Mouse (Mus musculus) megakaryocyte progenitor cell, adult 5-6 weeks (primary cell): ENCODE data around the gene Dnajb5. TPM values are rescaled to one million over a fixed set of nuclear protein-coding genes. Genes with fewer than 3 reads are reported as not detected.

ENCODE experiments used
- ATAC-seq: replicated peaks from 2 replicates; pipeline ENCODE4 v1.8.0; 2016; ENCODE audit warnings: mild to moderate bottlenecking, moderate TSS enrichment, inconsistent platforms; ENCODE audit not compliant: poor library complexity
- total RNA-seq, 2 experiments: library from RNA; stranded (forward) in 1 of 2; stranded (reverse) in 1 of 2; fragments of 157-497, 149-512 nt in 1 of 2; fragments of 200-1000 nt in 1 of 2; gene quantifications; 2 replicates each; pipeline versions ENCODE4 v1.2.3 to v1.2.4; 2015 to 2017

The Dnajb5 gene
- total RNA-seq, 2 experiments from 2014 or later: 1.1 to 4.5 TPM

- peak; percentile 92 for ATAC-seq
These were observed 15.6 kb downstream of the Dnajb5 start for GRCm38 (mm10) chr4:42965039-42965719.

GRCm38 (mm10) chr4:42969304-42969703 lies 19.7 kb downstream of the Dnajb5 start, which contains the start of gene 1700022I11Rik:
Gene 1700022I11Rik, plus strand, starts transcription at chr4:42969604.
- no peak for ATAC-seq

- no peak for ATAC-seq
These were observed 23.3 kb downstream of the Dnajb5 start for GRCm38 (mm10) chr4:42972952-42973351.

GRCm38 (mm10) chr4:42973868-42974267 lies 24.3 kb downstream of the Dnajb5 start:
- ATAC-seq: no peak

- ATAC-seq: peak; percentile 66
These were observed 28.4 kb downstream of the Dnajb5 start for GRCm38 (mm10) chr4:42978062-42978461.

GRCm38 (mm10) chr4:42980467-42980866 lies 30.9 kb downstream of the Dnajb5 start:
- peak; percentile 59 for ATAC-seq

- peak; percentile 66 for ATAC-seq
These were observed 38.7 kb downstream of the Dnajb5 start for GRCm38 (mm10) chr4:42988296-42988695.

GRCm38 (mm10) chr4:42998022-42998421 lies 48.4 kb downstream of the Dnajb5 start:
- ATAC-seq: no peak

GRCm38 (mm10) chr4:42999451-43000140 lies 50.0 kb downstream of the Dnajb5 start:
- ATAC-seq: peak; percentile 54

- ATAC-seq: peak; percentile 91
These were observed 50.8 kb downstream of the Dnajb5 start, which contains the start of gene Vcp for GRCm38 (mm10) chr4:43000141-43000986. Gene Vcp, minus strand, starts transcription at chr4:43000507.

- ATAC-seq: no peak
These were observed 51.7 kb downstream of the Dnajb5 start for GRCm38 (mm10) chr4:43001272-43001671.

- no peak for ATAC-seq
These were observed 53.3 kb downstream of the Dnajb5 start for GRCm38 (mm10) chr4:43002756-43003439.

GRCm38 (mm10) chr4:43004951-43005350 lies 55.3 kb downstream of the Dnajb5 start:
- ATAC-seq: no peak

- ATAC-seq: peak; percentile 77
These were observed 56.2 kb downstream of the Dnajb5 start for GRCm38 (mm10) chr4:43005765-43006164.

Other genes starting within 250 kb of the Dnajb5 start
- not detected in 2 replicates for gene 4930578G10Rik, start 214.3 kb upstream of the Dnajb5 start, total RNA-seq (2015)
- gene 4930578G10Rik, start 214.3 kb upstream of the Dnajb5 start, total RNA-seq (2017): not detected in 2 replicates
- not detected in 2 replicates for gene Ccl19, start 193.2 kb upstream of the Dnajb5 start, total RNA-seq (2015)
- not detected in 2 replicates for gene Ccl19, start 193.2 kb upstream of the Dnajb5 start, total RNA-seq (2017)
- gene Ccl21a, start 175.8 kb upstream of the Dnajb5 start, total RNA-seq (2015): not detected in 2 replicates
- not detected in 2 replicates for gene Ccl21a, start 175.8 kb upstream of the Dnajb5 start, total RNA-seq (2017)
- not detected in 2 replicates for gene Fam205a1, start 95.9 kb upstream of the Dnajb5 start, total RNA-seq (2015)
- not detected in 2 replicates for gene Fam205a1, start 95.9 kb upstream of the Dnajb5 start, total RNA-seq (2017)
- gene Gm12394, start 93.0 kb upstream of the Dnajb5 start, total RNA-seq (2015): not detected in 2 replicates
- gene Gm12394, start 93.0 kb upstream of the Dnajb5 start, total RNA-seq (2017): not detected in 2 replicates
- gene Fam205c, start 75.6 kb upstream of the Dnajb5 start, total RNA-seq (2015): not detected in 2 replicates
- gene Fam205c, start 75.6 kb upstream of the Dnajb5 start, total RNA-seq (2017): not detected in 2 replicates
- 0.30 and 0.46 TPM in 2 replicates for gene Phf24, start 33.2 kb upstream of the Dnajb5 start, total RNA-seq (2015)
- gene Phf24, start 33.2 kb upstream of the Dnajb5 start, total RNA-seq (2017): 0.03 and 0.79 TPM in 2 replicates
- not detected in 2 replicates for gene 1700022I11Rik, start 19.8 kb downstream of the Dnajb5 start, total RNA-seq (2015)
- 0.37 and 0.41 TPM in 2 replicates for gene 1700022I11Rik, start 19.8 kb downstream of the Dnajb5 start, total RNA-seq (2017)
- 126 and 153 TPM in 2 replicates for gene Vcp, start 50.7 kb downstream of the Dnajb5 start, total RNA-seq (2015)
- gene Vcp, start 50.7 kb downstream of the Dnajb5 start, total RNA-seq (2017): 268 and 294 TPM in 2 replicates
- gene Fancg, start 60.7 kb downstream of the Dnajb5 start, total RNA-seq (2015): 18.3 and 19.3 TPM in 2 replicates
- gene Fancg, start 60.7 kb downstream of the Dnajb5 start, total RNA-seq (2017): 12.3 and 17.8 TPM in 2 replicates
- gene Pigo, start 76.0 kb downstream of the Dnajb5 start, total RNA-seq (2015): 8.6 and 13.2 TPM in 2 replicates
- gene Pigo, start 76.0 kb downstream of the Dnajb5 start, total RNA-seq (2017): 4.7 and 8.9 TPM in 2 replicates
- 127 and 153 TPM in 2 replicates for gene Stoml2, start 81.9 kb downstream of the Dnajb5 start, total RNA-seq (2015)
- 114 and 168 TPM in 2 replicates for gene Stoml2, start 81.9 kb downstream of the Dnajb5 start, total RNA-seq (2017)
- gene Fam214b, start 96.4 kb downstream of the Dnajb5 start, total RNA-seq (2015): 1.3 and 2.0 TPM in 2 replicates
- gene Fam214b, start 96.4 kb downstream of the Dnajb5 start, total RNA-seq (2017): 1.5 and 2.0 TPM in 2 replicates
- 0.07 TPM in 1 of 2 replicates, not detected in the other for gene Unc13b, start 109.1 kb downstream of the Dnajb5 start, total RNA-seq (2015)
- gene Unc13b, start 109.1 kb downstream of the Dnajb5 start, total RNA-seq (2017): 0.37 and 0.96 TPM in 2 replicates